Mouse (Mus musculus) thymus, postnatal 25 days (tissue): ENCODE measurements around the gene 4930402H24Rik.
A peak's percentile ranks its signal among the peaks of the same experiment; 100 is the strongest.

ENCODE experiments used
- DNase-seq: peaks from one replicate; pipeline ENCODE4 v3.0.0; 2022

The 4930402H24Rik gene

DNA sequence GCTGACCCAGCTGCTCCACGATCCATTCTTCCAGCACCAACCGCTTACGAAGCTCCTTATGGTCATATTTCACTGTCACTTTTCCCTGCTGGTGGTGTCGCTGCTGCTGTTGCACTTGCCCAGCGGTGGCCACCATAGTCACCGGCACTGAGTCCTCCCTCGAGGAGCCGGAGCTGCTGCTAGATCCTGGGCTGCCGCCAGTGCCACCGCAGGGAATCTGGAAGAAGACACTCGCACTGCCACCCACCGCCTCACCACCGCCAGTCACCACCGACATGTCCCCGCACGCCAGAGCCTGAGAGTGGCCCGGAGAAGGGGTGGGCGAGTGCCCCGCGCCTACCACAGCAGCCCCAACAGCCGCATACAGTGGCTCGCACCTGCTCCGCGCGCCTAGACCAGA lies 102.5 kb downstream of the 4930402H24Rik start:
- no peak for DNase-seq

GRCm38 (mm10) chr2:130795731-130796130 lies 110.5 kb downstream of the 4930402H24Rik start:
- no peak for DNase-seq

- DNase-seq = no peak
These were observed 114.5 kb downstream of the 4930402H24Rik start for GRCm38 (mm10) chr2:130791722-130792121.

GRCm38 (mm10) chr2:130789642-130790041 lies 116.6 kb downstream of the 4930402H24Rik start:
- DNase-seq = no peak

DNA sequence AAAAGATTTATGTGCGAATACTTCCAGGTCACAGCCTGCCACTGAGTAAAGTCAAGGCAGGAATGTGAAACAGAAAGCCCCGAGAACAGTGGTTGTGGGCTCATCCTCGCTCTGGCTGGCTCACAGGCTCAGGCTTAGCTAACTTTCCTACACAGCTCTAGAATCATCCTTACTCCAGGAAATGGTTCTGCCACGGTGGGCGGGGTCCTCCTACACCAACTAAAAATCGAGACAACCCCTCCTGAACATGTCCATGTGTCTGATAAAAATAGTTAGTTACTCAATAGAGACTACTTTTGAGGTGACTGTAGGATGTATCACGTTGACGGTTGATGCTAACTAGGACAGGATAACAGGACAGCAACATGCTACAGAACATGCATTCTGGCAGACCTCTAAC lies 117.2 kb downstream of the 4930402H24Rik start:
- DNase-seq = no peak

GRCm38 (mm10) chr2:130784939-130785338 lies 121.3 kb downstream of the 4930402H24Rik start:
- no peak for DNase-seq

DNA sequence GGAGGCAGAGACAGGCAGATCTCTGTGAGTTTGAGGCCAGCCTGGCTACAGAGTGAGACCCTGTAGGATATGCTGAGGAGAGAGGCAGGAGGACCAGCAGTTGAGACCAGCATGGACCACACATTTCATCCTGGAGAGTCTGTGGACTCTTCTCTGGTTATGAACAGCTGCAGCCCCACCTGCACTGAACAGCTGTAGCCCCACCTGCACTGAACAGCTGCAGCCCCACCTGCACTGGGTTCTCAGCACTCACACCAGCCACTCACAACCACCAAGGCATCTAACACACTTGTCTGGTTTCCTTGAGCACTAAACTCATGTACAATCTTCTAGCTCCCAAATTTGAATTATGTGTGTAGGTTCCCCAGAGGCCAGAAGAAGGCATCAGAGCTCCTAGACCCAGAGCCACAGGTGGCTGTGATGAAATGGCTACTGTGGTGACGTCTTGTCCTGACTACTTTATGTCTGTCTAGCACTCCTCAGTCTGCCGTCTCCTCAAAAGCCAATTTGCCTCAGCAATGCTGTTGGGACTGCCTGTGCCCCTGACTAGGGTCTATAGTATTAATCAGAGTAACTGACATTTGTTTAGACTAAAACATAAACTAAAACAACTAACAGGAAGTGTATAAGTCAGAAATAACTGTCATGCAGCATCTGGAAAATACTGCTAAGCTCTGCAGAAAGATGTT lies 125.4 kb downstream of the 4930402H24Rik start:
- no peak for DNase-seq

- no peak for DNase-seq
These were observed 126.3 kb downstream of the 4930402H24Rik start for GRCm38 (mm10) chr2:130779935-130780334.

DNA sequence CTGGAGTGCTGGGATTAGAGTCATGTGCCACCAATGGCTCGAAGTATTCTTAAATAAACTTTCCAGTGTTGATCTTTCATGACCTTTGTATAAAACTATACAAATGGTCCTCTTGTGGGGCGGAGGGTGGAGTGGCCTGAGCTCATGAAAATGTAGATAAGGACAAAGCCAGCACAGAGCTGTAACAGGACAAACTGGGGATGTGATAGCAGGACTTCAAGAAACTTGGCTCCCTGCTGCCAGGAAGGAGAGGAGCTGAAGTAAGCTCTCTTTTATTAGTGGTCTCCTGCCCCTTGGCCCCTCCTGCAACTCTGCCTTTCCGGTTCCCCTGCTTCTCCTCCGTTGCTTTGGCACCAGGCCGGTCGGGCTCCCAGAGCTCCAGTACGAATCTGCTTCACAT lies 129.6 kb downstream of the 4930402H24Rik start:
- no peak for DNase-seq

DNA sequence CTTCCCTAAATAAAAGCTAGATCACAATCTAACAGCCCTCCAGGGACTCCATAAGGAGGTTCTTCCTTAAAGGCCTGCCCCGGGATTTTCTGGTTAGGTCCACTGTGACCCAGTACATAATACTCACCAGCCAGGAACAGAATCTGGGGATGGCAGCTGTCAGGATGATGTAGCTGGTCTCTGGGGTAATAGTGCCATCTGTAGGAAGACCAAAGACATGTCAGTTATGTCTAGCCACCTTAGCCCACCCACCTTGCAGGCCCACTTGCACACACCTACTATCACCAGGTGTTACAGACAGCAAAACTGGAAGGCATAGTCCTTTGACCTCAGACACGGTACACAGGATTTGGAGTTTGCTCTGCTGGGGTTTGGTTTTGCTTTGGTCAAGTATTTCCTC lies 138.7 kb downstream of the 4930402H24Rik start:
- peak; percentile 8 for DNase-seq

DNA sequence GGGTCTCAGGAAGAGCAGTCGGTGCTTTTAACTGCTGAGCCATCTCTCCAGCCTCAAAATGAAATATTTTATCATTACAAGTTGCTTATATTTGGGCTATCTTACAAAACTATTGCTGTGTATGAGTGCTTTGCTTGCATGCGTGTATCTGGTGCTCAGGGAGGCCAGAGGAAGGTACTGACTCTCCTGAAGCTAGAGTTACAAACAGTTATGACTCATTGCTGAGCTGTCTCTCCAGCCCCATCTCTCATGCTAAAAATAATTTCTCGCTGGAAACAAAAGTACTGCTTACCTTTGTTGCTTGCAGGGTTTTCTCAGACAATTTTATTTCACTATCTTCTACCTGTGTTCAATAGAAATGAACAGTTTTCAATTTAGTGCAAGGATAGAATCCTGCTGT lies 140.8 kb downstream of the 4930402H24Rik start:
- no peak for DNase-seq

DNA sequence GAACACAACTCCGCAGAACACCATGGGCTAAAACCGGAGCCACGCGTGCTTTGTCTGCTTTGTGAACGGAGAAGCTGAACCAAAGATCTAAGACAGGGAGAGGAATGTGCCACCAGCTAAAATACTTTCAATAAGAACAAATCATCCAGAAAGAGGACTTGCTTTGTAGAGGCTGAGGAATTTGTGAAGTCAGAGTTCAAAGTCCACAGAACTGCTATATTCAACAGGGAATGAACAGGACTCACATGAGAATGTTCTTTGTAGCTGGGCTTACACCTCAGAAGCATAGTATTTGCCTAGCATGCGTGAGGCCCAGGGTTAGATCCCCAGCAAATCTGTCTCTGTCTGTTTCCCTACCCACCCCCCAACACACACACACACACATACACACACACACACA lies 145.3 kb downstream of the 4930402H24Rik start:
- DNase-seq = no peak

GRCm38 (mm10) chr2:130755061-130755607 lies 151.1 kb downstream of the 4930402H24Rik start:
- DNase-seq = no peak

GRCm38 (mm10) chr2:130754596-130754995 lies 151.6 kb downstream of the 4930402H24Rik start:
- DNase-seq = no peak

- no peak for DNase-seq
These were observed 155.8 kb downstream of the 4930402H24Rik start for GRCm38 (mm10) chr2:130750449-130750848.

GRCm38 (mm10) chr2:130749708-130750107 lies 156.5 kb downstream of the 4930402H24Rik start:
- DNase-seq = no peak

- no peak for DNase-seq
These were observed 162.6 kb downstream of the 4930402H24Rik start for GRCm38 (mm10) chr2:130743576-130743975.

- DNase-seq = no peak
These were observed 166.1 kb downstream of the 4930402H24Rik start for GRCm38 (mm10) chr2:130740096-130740495.

GRCm38 (mm10) chr2:130738019-130738418 lies 168.2 kb downstream of the 4930402H24Rik start:
- no peak for DNase-seq

DNA sequence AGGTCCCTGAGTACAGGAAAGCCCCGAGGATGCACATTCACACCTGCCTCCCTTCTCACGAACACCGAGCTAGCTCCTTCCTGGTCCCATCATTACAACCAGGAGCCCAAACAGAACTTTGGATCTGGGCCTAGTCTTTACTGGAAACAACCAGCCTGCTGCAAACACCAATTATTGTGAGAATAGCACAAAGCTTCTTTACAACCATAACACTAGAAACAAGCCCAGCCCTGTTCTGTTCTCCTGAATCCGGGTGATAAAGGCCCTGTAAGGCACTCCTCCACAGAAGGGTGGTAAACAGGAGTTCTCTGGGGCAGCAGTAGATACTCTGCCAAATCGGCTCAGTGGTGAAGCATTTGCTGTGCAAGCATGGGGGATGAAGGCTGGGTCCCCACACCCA lies 170.9 kb downstream of the 4930402H24Rik start:
- no peak for DNase-seq

GRCm38 (mm10) chr2:130733444-130733843 lies 172.8 kb downstream of the 4930402H24Rik start:
- no peak for DNase-seq

DNA sequence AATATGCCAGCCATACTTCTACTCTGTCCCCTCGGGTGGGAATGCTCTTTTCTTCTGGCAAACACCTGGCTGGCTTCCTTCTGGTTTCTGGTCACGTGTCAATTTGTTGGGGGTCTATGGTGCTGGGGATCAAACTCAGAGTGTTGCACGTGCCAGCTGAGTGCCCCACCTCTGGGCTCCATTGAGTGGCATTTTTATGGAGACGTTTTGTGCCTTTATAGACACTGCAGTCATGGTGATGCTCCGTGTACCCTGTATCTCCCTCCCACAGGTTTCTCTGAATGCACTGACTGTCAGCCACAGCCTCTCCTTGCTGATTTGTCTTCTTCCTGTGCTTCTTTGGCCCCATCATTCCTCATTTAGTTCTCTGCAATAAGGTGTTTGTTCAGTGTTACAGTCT lies 174.4 kb downstream of the 4930402H24Rik start:
- DNase-seq = no peak

DNA sequence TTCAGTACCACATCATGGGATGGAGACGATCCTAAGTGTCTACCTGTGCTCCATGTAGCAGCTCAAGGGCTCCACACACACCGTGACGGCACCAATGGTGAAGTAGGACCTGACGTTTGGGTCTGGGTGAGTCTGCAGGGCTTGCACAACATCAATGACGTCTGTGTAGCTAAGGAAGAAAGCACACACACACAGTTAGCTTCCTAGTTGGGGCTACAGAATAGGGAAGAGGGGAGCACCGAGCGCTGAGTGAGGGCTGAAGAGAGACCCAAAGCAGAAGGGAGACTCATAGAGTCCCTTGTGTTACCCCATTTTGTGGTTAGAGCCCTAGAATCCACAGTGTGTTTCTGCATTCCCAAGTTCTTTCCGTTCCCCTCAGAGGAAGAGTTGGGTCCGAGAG lies 175.5 kb downstream of the 4930402H24Rik start:
- DNase-seq = no peak

DNA sequence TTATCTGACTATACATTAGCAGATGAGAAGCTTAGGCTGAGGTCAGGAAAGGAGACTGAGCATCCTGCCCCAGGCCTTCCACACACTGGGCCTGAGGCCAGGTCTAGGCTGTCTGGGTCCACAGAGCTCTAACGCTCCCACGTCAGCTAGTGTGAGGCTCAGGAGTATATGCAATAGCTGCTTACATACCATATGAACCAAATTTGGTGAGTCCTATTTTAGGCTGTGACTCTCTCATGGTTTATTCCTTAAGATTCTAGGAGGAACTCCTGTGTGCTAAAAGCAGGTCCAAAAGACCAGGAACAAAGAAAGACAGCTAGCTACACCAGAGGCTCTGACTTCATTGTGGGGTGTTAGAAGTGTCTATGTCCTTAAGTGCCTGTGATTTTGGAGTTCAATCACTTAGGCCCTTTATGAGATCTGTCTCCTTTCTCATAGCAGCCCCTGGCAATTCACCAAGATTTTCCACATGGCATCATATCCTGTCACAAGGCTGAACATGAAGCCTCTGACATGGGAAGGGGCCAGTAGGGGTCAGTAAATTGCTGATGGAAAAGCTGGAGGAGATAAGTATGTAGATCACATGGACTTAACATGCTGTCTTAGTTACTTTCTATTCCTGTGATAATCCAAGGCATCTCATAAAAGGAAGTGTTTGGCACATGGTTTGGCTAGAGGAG lies 177.2 kb downstream of the 4930402H24Rik start:
- DNase-seq = no peak
